Mouse (Mus musculus) kidney, postnatal 0 days (tissue): Measurements from ENCODE around the gene Exoc2. TPM values are rescaled to one million over a fixed set of nuclear protein-coding genes. Genes with fewer than 3 reads are reported as not detected.

ENCODE experiments used
- ATAC-seq: fragments of 200-750 bp; cut with Nextera tagmentation; replicated peaks from 2 replicates; pipeline ENCODE4 v1.8.0; 2017; ENCODE audit warnings: low read depth, moderate number of reproducible peaks, moderate TSS enrichment, moderate library complexity; ENCODE audit not compliant: low FRiP score
- DNase-seq: peaks from one replicate; pipeline ENCODE4 v3.0.0-alpha.2; 2016; ENCODE audit warnings: low spot score
- H3K27ac ChIP-seq: fragments of 300-500 bp; sonication (generic); 2 replicates; pipeline ENCODE4 v1.5.1; 2014; ENCODE audit warnings: mild to moderate bottlenecking
- H3K27me3 ChIP-seq: fragments of 300-500 bp; sonication (generic); 2 replicates; pipeline ENCODE4 v1.6.1; 2014; ENCODE audit warnings: low read length, mixed read lengths; ENCODE audit not compliant: insufficient read depth
- H3K36me3 ChIP-seq: fragments of 300-500 bp; sonication (generic); 2 replicates; pipeline ENCODE4 v1.6.1; 2014; ENCODE audit warnings: low read length, mixed read lengths; ENCODE audit not compliant: insufficient read depth
- H3K4me1 ChIP-seq: fragments of 300-500 bp; sonication (generic); replicated peaks from 2 replicates; pipeline ENCODE4 v1.6.1; 2014; ENCODE audit warnings: antibody characterized with exemption, low read length, mixed read lengths; ENCODE audit not compliant: insufficient read depth
- H3K4me2 ChIP-seq: fragments of 300-500 bp; sonication (generic); 2 replicates; pipeline ENCODE4 v1.6.1; 2014; ENCODE audit warnings: mild to moderate bottlenecking, low read length, moderate library complexity, mixed read lengths
- H3K4me3 ChIP-seq: fragments of 300-500 bp; sonication (generic); replicated peaks from 2 replicates; pipeline ENCODE4 v1.5.1; 2014; ENCODE audit warnings: low read depth, low read length
- H3K9ac ChIP-seq: fragments of 300-500 bp; sonication (generic); 2 replicates; pipeline ENCODE4 v1.6.1; 2014; ENCODE audit warnings: low read depth, low read length
- H3K9me3 ChIP-seq: fragments of 300-500 bp; sonication (generic); replicated peaks from 2 replicates; pipeline ENCODE4 v1.6.1; 2016; ENCODE audit warnings: low read length, inconsistent platforms, mixed read lengths
- CTCF ChIP-seq: IDR thresholded peaks from 2 replicates; pipeline ENCODE4 v1.5.1; 2016; ENCODE audit warnings: antibody characterized with exemption, low read depth, mild to moderate bottlenecking, moderate library complexity
- WGBS: fragments of 180-500 bp; shearing (Covaris S2); extraction: QIAGEN DNeasy Blood & Tissue Kit; methylation state at CpG from one replicate; pipeline ENCODE4 v1.1.7; 2014; 5-methylcytosine and 5-hydroxymethylcytosine counted together
- polyA plus RNA-seq: library from polyadenylated mRNA; unstranded; fragments of >200 nt; fragmentation: Nextera tagmentation; extraction: Ambion mirVana; gene quantifications from 2 replicates; pipeline ENCODE4 v1.2.1, GENCODE M21; 2015

Gene Exoc2
- polyA plus RNA-seq, result 22.1 and 23.4 TPM in 2 replicates

GRCm38 (mm10) chr13:30973501-30974246 lies at the start of gene Exoc2, which contains the start of gene Gm5447:
Gene Exoc2 (minus strand): TSS chr13:30974093.
Gene Gm5447 (plus strand): TSS chr13:30974204.
- ATAC-seq (peak; percentile 98), DNase-seq (peak; percentile 93)
- H3K27ac ChIP-seq, result peak within 1 kb of the TSS; percentile 95
- H3K36me3 ChIP-seq, result no peaks in the 10 kb centered on the region
- peak within 1 kb of the TSS; percentile 98 for H3K4me3 ChIP-seq
- under 1% methylated on average over 44 of the region's 54 CpGs for WGBS
- no peak for TF ChIP-seq CTCF
- H3K27me3 ChIP-seq, result 0 out of 2 replicates have a peak, but pooled peaks cover 3% of the 10 kb centered on the region
- peak within 1 kb of the TSS; percentile 64 for H3K4me2 ChIP-seq
- H3K9ac ChIP-seq, result peak within 1 kb of the TSS; percentile 92
- no peaks in the 10 kb centered on the region for H3K4me1 ChIP-seq
- H3K9me3 ChIP-seq, result no peaks in the 10 kb centered on the region

DNA sequence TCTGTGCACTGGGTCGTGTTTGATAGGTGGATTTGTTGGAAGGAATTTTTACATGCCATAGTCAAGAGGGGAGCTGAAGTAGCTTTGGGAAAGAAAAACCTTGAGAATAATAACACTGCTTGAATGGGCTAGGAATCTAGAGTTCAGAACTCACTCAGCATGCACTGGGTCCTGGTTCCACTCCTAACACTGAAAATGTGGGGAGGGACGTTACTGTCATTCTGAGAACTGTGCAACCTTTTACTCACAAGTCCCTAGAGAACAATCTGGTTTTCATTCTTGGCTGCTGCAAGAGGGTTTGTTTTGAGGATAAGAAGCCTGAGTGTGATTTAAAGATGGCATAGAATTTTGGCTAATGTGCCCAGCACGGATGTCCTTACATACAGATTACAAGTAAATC lies 49.8 kb upstream of the Exoc2 start:
- Histone ChIP-seq H3K27me3 (no peaks in the 10 kb centered on the region), H3K27ac (no peak overlapping the region), H3K9ac (no peak overlapping the region), H3K4me3 (no peak overlapping the region), H3K4me1 (no peaks in the 10 kb centered on the region), H3K4me2 (no peak overlapping the region), H3K36me3 (no peaks in the 10 kb centered on the region), H3K9me3 (no peaks in the 10 kb centered on the region)
- TF ChIP-seq CTCF, result no peak
- no peak for DNase-seq
- ATAC-seq, result no peak
- WGBS, result 72% methylated on average over 3 of the region's 3 CpGs

DNA sequence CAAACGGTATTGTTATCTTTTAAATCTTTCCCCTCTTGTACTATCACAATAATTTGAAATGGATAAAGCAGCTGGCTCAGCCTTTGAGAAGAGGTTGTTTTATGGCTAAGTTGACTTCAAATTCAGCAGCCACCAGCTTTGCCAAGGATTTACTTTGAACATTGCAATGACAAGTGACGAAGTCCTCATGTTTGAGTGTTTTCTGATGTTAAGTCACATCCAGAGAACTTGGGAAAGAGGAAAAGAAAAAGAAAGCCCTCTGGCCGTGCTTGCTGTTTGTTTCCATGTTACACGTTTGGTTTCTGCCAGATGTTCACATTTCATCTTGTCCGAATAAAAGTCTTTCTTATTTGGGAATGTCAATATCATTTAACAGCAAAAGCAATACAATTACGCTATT lies 48.0 kb upstream of the Exoc2 start:
- no peak for ATAC-seq
- no peak for TF ChIP-seq CTCF
- WGBS, result 44% methylated on average over 6 of the region's 6 CpGs
- Histone ChIP-seq H3K9me3 (no peaks in the 10 kb centered on the region), H3K36me3 (no peaks in the 10 kb centered on the region), H3K27me3 (no peaks in the 10 kb centered on the region), H3K4me1 (no peaks in the 10 kb centered on the region), H3K4me3 (no peak overlapping the region), H3K4me2 (no peak overlapping the region), H3K9ac (no peak overlapping the region), H3K27ac (no peak overlapping the region)
- peak; percentile 74 for DNase-seq

- Histone ChIP-seq H3K27me3 (no peaks in the 10 kb centered on the region), H3K4me2 (no peak overlapping the region), H3K27ac (no peak overlapping the region), H3K4me1 (no peaks in the 10 kb centered on the region), H3K9me3 (no peaks in the 10 kb centered on the region), H3K36me3 (no peaks in the 10 kb centered on the region), H3K4me3 (no peak overlapping the region), H3K9ac (no peak overlapping the region)
- TF ChIP-seq CTCF, result no peak
- WGBS, result 41% methylated on average over 4 of the region's 4 CpGs
- DNase-seq (no peak), ATAC-seq (no peak)
These were observed 47.6 kb upstream of the Exoc2 start for GRCm38 (mm10) chr13:31021514-31021913.

DNA sequence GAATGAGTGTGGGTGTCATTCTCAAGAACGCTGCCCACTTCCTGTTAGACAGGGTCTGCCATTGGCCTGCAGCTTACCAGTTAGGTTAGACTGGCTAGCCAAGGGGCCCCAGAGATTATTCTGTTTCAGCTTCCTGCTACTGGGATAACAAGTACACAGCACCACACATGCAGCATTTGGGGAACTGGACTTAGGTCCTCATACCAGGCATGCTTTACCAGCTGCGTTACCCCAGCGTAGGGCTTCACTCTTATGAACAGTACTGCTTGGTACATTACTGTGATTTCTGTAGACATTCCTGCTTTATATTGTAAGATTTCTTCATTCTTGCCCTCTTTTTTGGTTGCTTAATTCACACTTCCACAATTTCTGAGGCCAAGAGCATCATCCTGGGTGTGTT lies 43.7 kb upstream of the Exoc2 start:
- H3K9ac ChIP-seq, result no peak overlapping the region
- H3K27me3 ChIP-seq, result no peaks in the 10 kb centered on the region
- WGBS, result 76% methylated on average over 3 of the region's 3 CpGs
- no peaks in the 10 kb centered on the region for H3K4me1 ChIP-seq
- H3K36me3 ChIP-seq, result no peaks in the 10 kb centered on the region
- no peak for ATAC-seq
- no peak overlapping the region for H3K27ac ChIP-seq
- H3K9me3 ChIP-seq, result no peaks in the 10 kb centered on the region
- DNase-seq, result no peak
- no peak overlapping the region for H3K4me3 ChIP-seq
- TF ChIP-seq CTCF, result no peak
- no peak overlapping the region for H3K4me2 ChIP-seq

DNA sequence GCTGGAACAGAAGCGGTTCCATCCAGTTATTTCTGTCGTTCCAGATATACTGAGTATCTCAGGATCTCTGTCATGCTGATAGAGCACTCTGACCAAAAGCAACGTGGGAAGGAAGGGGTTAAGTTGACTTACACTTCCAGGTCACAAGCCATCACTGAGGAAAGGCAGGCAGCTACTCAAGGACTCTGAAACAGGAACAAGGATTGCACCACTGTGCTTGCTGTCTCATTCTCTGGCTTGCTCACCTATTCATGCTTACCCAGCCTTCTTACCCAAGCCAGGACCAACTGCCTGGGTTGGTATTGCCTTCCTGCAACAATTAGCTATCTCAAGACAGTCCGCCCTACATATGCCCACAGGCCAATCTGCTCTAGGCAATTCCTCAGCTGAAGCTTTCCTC lies 31.1 kb upstream of the Exoc2 start:
- Histone ChIP-seq H3K9me3 (no peaks in the 10 kb centered on the region), H3K4me3 (no peak overlapping the region), H3K27ac (no peak overlapping the region), H3K4me2 (no peak overlapping the region), H3K9ac (no peak overlapping the region), H3K36me3 (no peaks in the 10 kb centered on the region), H3K27me3 (no peaks in the 10 kb centered on the region), H3K4me1 (no peaks in the 10 kb centered on the region)
- TF ChIP-seq CTCF, result no peak
- DNase-seq (no peak), ATAC-seq (no peak)
- 65% methylated on average over 4 of the region's 4 CpGs for WGBS

DNA sequence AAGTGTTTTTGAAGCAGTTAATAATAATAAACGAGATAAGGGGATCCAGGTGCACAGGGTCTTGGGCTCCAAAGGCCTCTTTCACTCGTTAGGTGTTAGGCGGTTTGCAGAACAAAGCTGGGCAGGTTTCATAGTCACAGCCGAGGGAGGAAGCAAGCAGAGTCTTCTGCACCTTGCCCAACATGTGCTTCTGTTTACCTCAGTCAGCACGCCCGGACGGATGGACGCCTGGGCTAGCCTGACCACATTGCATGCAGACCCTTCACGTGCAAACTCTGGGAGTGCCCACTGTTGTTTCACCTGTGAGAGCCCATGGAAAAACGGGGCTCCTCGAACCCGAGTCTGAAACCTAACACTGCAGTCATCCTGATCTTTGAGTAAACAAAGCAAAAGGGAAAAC lies 30.6 kb upstream of the Exoc2 start:
- Histone ChIP-seq H3K36me3 (no peaks in the 10 kb centered on the region), H3K4me3 (no peak overlapping the region), H3K4me2 (peak overlapping the region; percentile 23), H3K27ac (no peak overlapping the region), H3K9ac (no peak overlapping the region), H3K4me1 (no peaks in the 10 kb centered on the region), H3K27me3 (no peaks in the 10 kb centered on the region), H3K9me3 (no peaks in the 10 kb centered on the region)
- no peak for TF ChIP-seq CTCF
- DNase-seq (no peak), ATAC-seq (no peak)
- 41% methylated on average over 12 of the region's 12 CpGs for WGBS
